Mouse (Mus musculus) embryonic fibroblast, embryonic 13.5 days (primary cell): ENCODE data around the gene Rcan2.

ENCODE experiments used
- CTCF ChIP-seq: IDR thresholded peaks from 2 replicates; pipeline ENCODE4 v1.5.1; 2011; ENCODE audit warnings: mild to moderate bottlenecking, control low read depth, low read length, moderate library complexity, borderline replicate concordance; ENCODE audit not compliant: insufficient read depth
- POLR2A ChIP-seq: IDR thresholded peaks from 2 replicates; pipeline ENCODE4 v1.6.1; 2011; ENCODE audit warnings: low read depth, mild to moderate bottlenecking, control low read depth, low read length, moderate library complexity

GRCm38 (mm10) chr17:43998095-43998494 is 196.9 kb downstream of the Rcan2 start:
- TF ChIP-seq CTCF, result no peak
- TF ChIP-seq POLR2A, result no peak
